Mouse (Mus musculus) cerebellum, adult 2 months (tissue): Measurements from ENCODE around the gene Cep295. TPM values are rescaled to one million over a fixed set of nuclear protein-coding genes. Genes with fewer than 3 reads are reported as not detected.

Experiments
- DNase-seq, 2 experiments: peaks; one replicate each; pipeline ENCODE4 v3.0.0; 2021
- H3K27ac ChIP-seq: fragments of 200-500 bp; 2 replicates; pipeline ENCODE4 v1.5.1; 2012; ENCODE audit warnings: low read length, control low read depth, inconsistent platforms; ENCODE audit not compliant: insufficient read depth
- H3K27me3 ChIP-seq: fragments of 200-500 bp; 2 replicates; pipeline ENCODE4 v1.6.1; 2012; ENCODE audit warnings: inconsistent platforms, mild to moderate bottlenecking, low read length, moderate library complexity; ENCODE audit not compliant: control insufficient read depth, insufficient read depth
- H3K4me1 ChIP-seq: fragments of 200-500 bp; 2 replicates; pipeline ENCODE4 v1.6.1; 2011; ENCODE audit warnings: low read length; ENCODE audit not compliant: control insufficient read depth, insufficient read depth
- H3K4me3 ChIP-seq: fragments of 200-500 bp; replicated peaks from 2 replicates; pipeline ENCODE3; 2011; ENCODE audit warnings: mild to moderate bottlenecking, low read depth, low read length, control low read depth; ENCODE audit not compliant: insufficient read depth
- CTCF ChIP-seq: fragments of 200-500 bp; IDR thresholded peaks from 2 replicates; pipeline ENCODE4 v1.5.1; 2011; ENCODE audit warnings: low read depth, mild to moderate bottlenecking, control low read depth, low read length, moderate library complexity, borderline replicate concordance; ENCODE audit not compliant: insufficient read depth
- POLR2A ChIP-seq: fragments of 200-500 bp; IDR thresholded peaks from 2 replicates; pipeline ENCODE4 v1.6.1; 2011; ENCODE audit warnings: low read length, control low read depth, borderline replicate concordance; ENCODE audit not compliant: insufficient read depth
- WGBS: fragments of 180-500 bp; shearing (Covaris S2); methylation state at CpG from one replicate; pipeline ENCODE4 v1.1.7; 2018; 5-methylcytosine and 5-hydroxymethylcytosine counted together
- polyA plus RNA-seq: library from polyadenylated mRNA; depleted of rRNA; stranded (reverse); fragments of >200 nt; gene quantifications from 2 replicates; pipeline ENCODE4 v1.2.3, GENCODE M21; 2012; rRNA removed

Cep295 gene
- 20.0 and 22.0 TPM in 2 replicates for polyA plus RNA-seq

- peak within 1 kb of the TSS; percentile 45 for H3K27ac ChIP-seq
- peak; percentile 99 for TF ChIP-seq POLR2A
- TF ChIP-seq CTCF, result no peak
- no peaks in the 10 kb centered on the region for H3K27me3 ChIP-seq
- no peaks in the 10 kb centered on the region; the same call in 1 of the 2 replicates for H3K4me1 ChIP-seq
- peak within 1 kb of the TSS; percentile 96 for H3K4me3 ChIP-seq
- DNase-seq, result peak; percentile 97
- 2% methylated on average over 60 of the region's 60 CpGs for WGBS
Measured at GRCm38 (mm10) chr9:15357484-15358275, at the start of gene Cep295. TSS of gene Cep295 (minus strand) at chr9:15357788.

- no peak overlapping the region for H3K4me3 ChIP-seq
- no peaks in the 10 kb centered on the region for H3K4me1 ChIP-seq
- TF ChIP-seq POLR2A, result no peak
- no peak for TF ChIP-seq CTCF
- DNase-seq, result no peak
- no peaks in the 10 kb centered on the region; the same call in 1 of the 2 replicates for H3K27me3 ChIP-seq
- H3K27ac ChIP-seq, result no peak overlapping the region
- 50% methylated on average over 3 of the region's 4 CpGs for WGBS
Measured at GRCm38 (mm10) chr9:15397591-15397990, 40.0 kb upstream of the Cep295 start.

GRCm38 (mm10) chr9:15395353-15395942 lies 37.9 kb upstream of the Cep295 start:
- Histone ChIP-seq H3K4me1 (no peaks in the 10 kb centered on the region), H3K4me3 (no peak overlapping the region), H3K27ac (no peak overlapping the region), H3K27me3 (no peaks in the 10 kb centered on the region; the same call in 1 of the 2 replicates)
- WGBS, result 94% methylated on average over 1 of the region's 1 CpGs
- TF ChIP-seq CTCF (no peak), POLR2A (no peak)
- DNase-seq, result no peak

- Histone ChIP-seq H3K4me3 (no peak overlapping the region), H3K27ac (no peak overlapping the region), H3K4me1 (no peaks in the 10 kb centered on the region), H3K27me3 (no peaks in the 10 kb centered on the region)
- no peak for TF ChIP-seq POLR2A
- TF ChIP-seq CTCF, result no peak
- DNase-seq, result no peak
- 62% methylated on average over 5 of the region's 5 CpGs for WGBS
Measured at GRCm38 (mm10) chr9:15387075-15387643, 29.6 kb upstream of the Cep295 start.

GRCm38 (mm10) chr9:15384266-15384665 lies 26.7 kb upstream of the Cep295 start:
- H3K4me1 ChIP-seq, result no peaks in the 10 kb centered on the region
- no peaks in the 10 kb centered on the region; the same call in 1 of the 2 replicates for H3K27me3 ChIP-seq
- 46% methylated on average over 5 of the region's 5 CpGs for WGBS
- TF ChIP-seq CTCF (no peak), POLR2A (no peak)
- H3K27ac ChIP-seq, result no peak overlapping the region
- no peak overlapping the region for H3K4me3 ChIP-seq
- no peak for DNase-seq

GRCm38 (mm10) chr9:15366260-15366659 lies 8.7 kb upstream of the Cep295 start:
- WGBS, result 38% methylated on average over 2 of the region's 2 CpGs
- Histone ChIP-seq H3K4me3 (no peak overlapping the region), H3K4me1 (no peaks in the 10 kb centered on the region), H3K27ac (no peak overlapping the region), H3K27me3 (no peaks in the 10 kb centered on the region)
- TF ChIP-seq POLR2A (no peak), CTCF (no peak)
- no peak for DNase-seq

GRCm38 (mm10) chr9:15365856-15366255 lies 8.3 kb upstream of the Cep295 start:
- no peak for TF ChIP-seq CTCF
- H3K4me1 ChIP-seq, result no peaks in the 10 kb centered on the region
- no peak overlapping the region for H3K4me3 ChIP-seq
- WGBS, result 94% methylated on average over 1 of the region's 1 CpGs
- H3K27ac ChIP-seq, result no peak overlapping the region
- H3K27me3 ChIP-seq, result no peaks in the 10 kb centered on the region
- no peak for DNase-seq
